Mouse (Mus musculus) 3134 (cell line): ENCODE results near the gene Hfe.

Experiments
- DNase-seq: peaks from one replicate; pipeline ENCODE4 v3.0.0-alpha.2; 2011; ENCODE audit warnings: low spot score; ENCODE audit not compliant: insufficient read length; ENCODE audit errors: extremely low read depth

Hfe gene

DNA sequence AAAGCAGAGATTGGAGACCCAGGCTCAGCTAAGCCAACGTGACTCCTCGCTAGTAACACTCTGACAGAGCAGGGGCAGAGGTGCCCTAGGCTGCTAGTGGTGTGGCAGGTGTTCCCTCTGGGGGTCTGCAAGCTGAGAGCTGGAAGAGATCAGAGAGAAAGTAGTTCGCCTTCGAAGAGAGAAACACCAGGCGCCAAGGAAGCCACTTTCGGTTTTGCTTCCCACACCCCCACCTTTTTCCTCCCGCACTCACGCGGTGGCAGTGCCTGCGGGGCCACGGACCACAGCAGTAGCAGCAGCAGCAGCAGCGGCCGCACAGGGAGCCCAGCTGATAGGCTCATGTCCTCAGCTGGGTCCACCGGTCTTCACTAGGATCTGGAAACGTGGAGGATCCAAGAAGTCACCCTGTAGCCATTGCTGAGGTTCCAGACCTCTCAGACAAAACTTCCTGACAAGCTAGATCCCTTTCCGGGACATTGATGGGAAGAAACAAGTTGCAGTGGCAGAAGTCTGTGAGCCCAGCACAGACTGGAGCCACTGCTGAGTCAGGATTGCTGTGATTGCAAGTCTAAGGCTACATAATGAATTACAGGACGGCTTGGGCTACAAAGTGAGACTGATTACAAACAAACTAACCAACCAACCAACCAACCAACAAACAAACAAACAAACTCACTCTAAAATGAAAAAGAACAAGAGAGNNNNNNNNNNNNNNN lies at the start of gene Hfe:
Gene Hfe (minus strand): TSS at position 481 of the 716 bp plus-strand sequence.
- DNase-seq = peak; percentile 79

DNA sequence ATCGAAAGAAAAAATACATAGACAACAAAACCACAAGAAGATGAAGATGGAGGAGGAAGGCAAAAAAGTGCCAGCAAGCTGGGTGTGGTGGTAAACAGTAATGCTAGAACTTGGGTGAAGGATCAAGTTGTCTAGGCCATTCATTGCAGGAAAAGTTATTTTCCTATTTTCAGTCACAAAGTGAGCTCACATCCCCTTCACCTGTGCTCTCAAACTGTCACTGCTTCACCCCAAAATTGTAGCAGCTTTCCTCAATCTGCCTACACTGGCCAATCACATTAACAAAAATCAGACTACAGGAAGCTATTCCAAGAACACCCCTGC lies 49.2 kb upstream of the Hfe start:
- DNase-seq = peak; percentile 20

DNA sequence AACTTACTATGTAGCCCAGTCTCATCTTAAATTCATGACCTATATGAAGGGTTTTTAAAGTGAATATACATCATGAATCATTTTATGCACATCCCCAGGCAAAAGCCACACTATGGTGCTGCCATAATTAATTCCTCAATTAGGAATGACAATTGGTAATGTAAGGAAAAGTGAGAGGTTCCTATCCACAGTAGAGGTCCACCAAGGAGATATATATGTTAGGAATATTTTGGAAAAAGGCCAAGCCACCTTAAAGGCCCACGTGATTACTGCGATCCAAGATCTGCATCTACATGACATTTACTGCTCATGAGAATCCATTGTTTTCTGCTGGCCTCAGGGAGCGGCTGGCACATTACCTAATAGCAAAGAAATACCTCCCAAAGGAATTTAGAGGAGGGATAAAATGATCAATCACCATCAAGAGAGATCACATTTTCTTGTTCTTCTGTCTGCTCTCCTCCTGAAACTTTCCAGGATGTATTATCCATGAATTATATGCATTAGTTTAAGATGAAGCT lies 48.7 kb upstream of the Hfe start:
- no peak for DNase-seq

DNA sequence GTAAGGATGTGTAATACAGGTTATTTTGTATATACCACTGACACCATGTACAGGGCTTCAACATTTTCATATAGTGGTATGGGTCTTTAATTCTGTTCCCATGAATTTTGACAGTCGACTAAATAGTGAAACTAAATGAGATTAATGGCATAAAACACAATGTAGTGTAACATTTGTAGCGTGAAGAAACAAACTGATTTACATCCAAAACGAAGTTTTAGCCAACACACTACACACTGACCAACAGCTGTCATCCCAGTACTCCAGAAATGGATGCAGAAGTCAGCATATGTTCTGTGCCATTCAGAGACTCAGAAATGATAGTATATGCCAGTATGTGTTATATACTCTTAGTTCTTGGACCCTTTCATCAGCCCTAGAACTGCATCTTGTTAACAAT lies 47.3 kb upstream of the Hfe start:
- DNase-seq = no peak

DNA sequence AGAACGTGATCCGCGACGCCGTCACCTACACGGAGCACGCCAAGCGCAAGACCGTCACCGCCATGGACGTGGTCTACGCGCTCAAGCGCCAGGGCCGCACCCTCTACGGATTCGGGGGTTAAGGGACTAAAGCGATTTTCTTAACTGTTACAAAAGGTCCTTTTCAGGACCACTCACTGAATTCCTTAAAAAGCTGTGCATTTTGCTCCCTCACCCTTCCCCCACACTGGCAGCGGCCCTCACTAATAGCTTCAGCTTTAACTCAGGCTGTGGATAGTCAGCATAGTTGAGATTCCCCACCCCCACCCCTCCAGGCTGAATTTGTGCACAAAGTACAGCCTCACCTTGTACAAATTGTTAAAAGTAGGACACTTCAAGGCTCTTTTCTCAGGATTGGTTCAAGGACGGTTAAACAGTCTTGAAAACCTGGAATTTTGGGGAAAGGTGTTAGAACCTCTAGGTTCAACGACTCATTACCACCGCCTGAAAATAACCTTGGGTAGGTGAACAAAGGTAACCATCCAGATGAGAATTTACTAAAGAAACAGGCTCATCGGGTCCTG lies 46.6 kb upstream of the Hfe start:
- peak; percentile 91 for DNase-seq

DNA sequence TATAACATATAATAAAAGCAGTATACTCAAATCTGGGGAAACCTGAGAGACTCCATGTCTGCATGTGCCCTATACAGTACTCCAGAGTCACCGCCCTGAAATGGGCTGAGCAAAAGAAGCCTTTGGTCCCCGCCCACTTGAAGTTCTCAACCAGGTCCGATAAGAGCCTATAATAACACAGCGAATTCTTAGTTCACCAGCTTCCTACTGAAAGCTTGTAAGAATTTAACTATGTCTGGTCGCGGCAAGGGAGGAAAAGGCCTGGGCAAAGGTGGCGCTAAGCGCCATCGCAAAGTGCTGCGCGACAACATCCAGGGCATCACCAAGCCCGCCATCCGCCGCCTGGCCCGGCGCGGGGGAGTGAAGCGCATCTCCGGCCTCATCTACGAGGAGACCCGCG lies 46.1 kb upstream of the Hfe start, which contains the start of gene Hist1h4b:
Gene Hist1h4b (plus strand): TSS at position 224 of the 400 bp plus-strand sequence.
- peak; percentile 97 for DNase-seq

DNA sequence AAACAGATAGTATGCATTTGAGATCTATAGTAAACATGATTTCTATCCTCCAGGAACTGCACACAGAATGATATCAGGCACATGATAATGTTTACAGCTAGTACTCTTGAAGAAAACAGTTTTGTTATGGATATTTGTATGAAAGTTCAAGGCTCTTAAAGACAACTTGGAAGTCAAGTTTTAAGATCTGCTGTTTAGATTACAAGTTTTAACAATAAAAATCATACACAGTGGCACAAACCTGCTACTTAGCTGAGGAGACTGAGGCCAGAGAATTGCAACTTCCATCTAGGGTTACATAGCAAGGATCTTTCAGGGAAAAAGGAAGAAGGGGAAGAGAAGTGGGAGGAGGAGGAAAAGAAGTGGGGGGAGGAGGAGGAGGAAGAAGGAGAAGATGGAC lies 44.3 kb upstream of the Hfe start:
- no peak for DNase-seq

DNA sequence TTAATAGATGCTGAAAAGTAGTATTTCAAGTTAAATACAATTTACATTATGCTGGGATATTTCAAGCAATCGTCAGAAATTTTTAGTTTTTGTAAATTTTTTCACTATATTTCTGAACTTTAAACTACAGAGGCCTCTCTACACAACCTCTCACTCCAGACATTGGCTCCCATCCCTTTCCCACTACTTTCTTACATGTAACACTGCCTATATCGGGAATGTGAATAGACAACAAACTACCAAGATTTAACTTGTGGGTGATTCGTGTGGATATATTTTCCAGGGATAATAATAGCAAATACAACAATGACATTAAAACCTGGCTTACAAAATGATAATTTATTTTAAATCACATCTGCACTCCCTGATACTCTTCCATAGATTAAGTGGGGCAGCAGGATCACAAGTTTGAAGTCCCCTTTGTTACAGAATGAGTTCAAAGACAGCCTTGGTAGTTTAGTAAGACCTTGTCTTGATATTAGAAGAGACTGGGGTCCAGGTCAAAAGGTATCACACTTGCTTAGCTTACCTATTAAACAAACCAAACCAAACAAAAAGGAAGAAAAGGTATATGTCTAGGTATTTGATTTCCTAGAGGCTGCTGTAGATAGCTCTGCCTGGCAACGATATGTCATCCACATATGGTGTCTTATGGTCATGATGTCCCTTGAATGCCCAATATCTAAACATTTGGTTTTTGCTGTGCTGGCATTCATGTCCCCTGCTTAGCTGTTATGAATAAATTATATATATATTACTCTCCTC lies 42.8 kb upstream of the Hfe start:
- peak; percentile 35 for DNase-seq

DNA sequence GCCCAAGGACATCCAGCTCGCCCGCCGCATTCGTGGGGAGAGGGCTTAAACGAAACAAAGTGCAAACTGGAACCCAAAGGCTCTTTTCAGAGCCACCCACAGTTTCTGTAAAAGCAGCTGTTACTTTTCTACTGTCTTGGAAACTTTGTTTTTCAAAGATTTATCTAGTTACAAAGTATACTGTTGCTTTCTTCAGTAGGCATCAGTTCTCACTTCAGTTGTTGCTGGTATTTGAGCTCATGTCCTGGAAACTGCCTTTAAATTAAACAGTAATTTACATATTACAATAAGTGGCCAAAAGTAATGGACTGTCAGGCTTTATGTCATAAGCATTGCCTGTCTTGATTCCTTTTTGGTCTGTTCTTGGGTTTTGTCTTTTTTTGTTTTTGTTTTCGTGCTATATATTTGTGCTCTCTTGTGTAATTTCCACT lies 42.1 kb upstream of the Hfe start:
- DNase-seq = peak; percentile 81

DNA sequence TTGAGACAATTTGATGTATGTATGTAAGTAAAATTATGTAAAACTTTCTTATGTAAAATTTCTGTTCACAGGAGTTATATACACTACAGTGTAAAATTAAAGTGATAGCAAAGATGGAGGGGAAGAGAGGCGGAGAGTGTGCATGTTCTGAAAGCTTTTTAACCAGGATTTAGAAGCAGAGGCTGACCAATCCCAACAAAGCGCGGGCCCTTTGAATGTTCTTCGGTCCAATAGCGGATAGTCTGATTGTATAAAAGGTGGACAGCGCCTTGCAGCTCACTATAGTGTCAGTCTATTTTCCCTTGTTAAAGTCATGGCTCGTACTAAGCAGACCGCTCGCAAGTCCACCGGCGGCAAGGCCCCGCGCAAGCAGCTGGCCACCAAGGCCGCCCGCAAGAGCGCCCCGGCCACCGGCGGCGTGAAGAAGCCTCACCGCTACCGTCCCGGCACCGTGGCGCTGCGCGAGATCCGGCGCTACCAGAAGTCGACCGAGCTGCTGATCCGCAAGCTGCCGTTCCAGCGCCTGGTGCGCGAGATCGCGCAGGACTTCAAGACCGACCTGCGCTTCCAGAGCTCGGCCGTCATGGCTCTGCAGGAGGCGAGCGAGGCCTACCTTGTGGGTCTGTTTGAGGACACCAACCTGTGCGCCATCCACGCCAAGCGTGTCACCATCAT lies 41.5 kb upstream of the Hfe start, which contains the start of gene Hist1h3b:
Gene Hist1h3b (plus strand): TSS at position 201 of the 675 bp plus-strand sequence.
- DNase-seq = peak; percentile 88

DNA sequence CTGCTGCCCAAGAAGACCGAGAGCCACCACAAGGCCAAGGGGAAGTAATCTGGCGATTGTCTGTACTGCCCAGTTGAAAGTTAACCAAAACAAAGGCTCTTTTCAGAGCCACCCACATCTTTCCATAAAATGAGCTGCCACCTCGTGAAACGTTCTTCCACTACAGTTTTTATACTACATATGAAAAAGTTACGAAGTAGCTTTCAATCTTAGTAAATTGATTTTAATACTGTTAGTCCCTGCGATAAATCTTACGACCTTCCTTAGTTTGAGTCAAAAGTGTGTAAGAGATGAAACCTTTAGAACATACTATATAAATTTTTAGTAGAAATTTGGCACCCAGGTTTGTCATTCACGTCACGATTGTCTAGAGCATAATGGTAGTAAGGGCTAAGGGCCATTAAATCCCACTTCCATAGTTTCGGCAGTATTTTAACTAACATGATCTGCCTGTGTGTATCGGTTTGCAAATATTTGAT lies 40.9 kb upstream of the Hfe start:
- peak; percentile 73 for DNase-seq

DNA sequence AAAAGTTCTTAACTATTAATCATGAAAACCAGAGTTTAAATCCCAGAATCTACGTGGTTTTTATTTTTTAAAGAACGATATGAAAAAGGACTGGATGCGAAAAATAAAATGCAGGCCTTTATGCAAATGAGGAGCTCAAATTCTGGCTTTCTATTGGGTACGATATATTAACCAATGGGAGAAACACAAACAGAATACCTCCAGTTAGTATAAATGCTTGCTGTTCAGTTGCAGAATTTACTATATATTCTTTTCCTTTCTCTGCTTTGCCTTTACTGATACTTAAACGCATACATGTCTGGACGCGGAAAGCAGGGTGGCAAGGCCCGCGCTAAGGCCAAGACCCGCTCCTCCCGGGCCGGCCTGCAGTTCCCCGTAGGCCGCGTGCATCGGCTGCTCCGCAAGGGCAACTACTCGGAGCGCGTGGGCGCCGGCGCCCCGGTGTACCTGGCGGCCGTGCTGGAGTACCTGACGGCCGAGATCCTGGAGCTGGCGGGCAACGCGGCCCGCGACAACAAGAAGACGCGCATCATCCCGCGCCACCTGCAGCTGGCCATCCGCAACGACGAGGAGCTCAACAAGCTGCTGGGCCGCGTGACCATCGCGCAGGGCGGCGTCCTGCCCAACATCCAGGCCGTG lies 40.3 kb upstream of the Hfe start, which contains the start of gene Hist1h2ab:
Gene Hist1h2ab (plus strand): TSS at position 288 of the 639 bp plus-strand sequence.
- DNase-seq = peak; percentile 92

DNA sequence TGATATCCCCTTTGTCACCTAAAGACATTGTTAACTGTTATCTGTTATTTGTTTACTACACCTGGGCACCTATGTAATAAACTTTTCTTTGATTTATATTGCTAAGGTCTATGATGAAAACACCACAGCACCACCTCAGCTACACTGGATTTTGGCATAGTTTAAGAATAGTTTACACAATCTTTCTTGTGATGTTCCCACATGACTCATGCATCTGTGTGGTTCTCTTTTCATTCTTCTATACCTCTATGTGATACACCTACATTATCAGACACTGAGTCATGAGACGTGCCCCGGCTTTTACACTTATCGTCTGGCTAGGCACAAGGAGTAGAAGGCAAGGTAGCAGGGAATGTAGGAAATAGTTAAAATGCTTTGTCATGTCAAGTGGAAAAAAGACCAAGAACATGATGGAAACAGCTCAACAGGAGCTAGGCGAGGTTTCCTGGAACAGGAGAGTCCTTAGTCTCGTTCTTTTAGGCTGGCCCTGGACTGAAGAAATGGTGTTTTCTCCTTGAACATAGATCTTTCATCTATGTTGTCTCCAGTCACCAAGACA lies 39.0 kb upstream of the Hfe start:
- DNase-seq = no peak

DNA sequence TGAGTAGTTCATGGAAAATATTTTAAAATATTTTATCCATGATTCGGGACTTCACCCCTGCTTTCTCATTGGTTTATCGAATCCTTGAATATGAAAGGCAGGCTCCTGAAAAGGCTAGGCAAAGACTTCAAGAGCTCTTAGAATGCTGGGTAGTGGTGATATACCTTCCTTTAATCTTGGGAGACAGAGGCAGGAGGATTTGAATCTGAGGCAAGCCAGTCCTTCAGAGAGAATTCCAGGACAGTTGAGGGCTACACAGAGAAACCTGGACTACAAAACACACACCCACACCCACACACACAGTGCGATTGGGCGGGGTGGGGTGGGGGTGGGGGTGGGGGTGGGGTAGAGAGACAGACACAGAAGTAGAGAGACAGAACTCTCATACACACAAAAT lies 37.2 kb upstream of the Hfe start:
- DNase-seq = peak; percentile 50

DNA sequence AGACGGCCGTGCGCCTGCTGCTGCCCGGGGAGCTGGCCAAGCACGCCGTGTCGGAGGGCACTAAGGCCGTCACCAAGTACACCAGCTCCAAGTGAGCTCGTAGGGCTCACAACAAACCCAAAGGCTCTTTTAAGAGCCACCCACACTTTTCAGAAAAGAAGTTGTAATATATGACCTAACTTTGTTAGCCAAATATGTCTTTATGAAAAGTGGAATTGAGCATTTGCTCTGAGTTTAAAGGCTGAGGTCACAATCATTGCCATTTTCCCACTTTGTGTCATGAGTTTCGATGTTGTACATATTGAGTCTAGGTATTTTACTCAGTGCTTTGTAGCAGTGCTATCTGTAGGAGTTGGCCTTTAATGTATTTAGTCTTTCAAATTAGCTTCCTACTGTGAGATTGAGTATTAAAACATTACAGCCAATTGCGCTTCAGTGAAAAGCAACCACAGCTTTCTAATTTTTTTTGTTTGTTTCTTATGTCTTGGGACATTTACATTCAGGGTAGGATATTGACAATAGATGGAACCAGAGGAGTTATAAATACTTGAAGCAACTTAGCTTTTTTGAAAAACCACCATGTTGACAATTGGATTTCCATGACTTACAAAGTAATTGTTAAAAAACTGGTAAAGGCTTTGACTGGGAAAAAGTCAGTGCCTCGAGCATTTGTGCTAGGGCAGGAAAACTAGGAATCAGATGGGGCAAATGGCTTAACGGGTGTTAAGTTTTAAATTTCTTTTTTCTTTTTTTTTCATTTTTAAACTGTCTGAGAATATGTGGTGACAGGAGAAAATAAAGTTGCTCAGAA lies 36.6 kb upstream of the Hfe start:
- peak; percentile 86 for DNase-seq

DNA sequence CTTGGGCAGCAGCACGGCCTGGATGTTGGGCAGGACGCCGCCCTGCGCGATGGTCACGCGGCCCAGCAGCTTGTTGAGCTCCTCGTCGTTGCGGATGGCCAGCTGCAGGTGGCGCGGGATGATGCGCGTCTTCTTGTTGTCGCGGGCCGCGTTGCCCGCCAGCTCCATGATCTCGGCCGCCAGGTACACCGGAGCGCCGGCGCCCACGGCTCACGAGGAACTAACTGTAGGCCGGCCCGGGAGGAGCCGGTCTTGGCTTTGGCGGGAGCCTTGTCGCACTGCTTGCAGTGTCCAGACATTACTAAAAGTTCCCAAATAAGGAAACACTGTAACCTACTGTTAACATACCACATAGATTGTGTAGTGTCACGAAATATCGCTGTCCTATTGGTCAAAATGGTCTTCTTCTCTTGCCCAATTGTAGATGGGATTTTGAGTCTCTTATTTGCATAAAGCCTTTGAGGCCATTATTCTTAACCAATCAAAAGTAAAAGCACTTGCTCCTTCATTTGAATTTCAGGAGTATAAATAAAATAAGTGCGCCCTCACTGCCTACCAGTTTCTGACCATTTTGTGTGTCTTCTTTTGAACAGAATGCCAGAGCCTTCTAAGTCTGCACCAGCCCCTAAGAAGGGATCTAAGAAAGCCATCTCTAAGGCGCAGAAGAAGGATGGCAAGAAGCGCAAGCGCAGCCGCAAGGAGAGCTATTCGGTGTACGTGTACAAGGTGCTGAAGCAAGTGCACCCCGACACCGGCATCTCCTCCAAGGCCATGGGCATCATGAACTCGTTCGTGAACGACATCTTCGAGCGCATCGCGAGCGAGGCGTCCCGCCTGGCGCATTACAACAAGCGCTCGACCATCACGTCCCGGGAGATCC lies 35.8 kb upstream of the Hfe start, which contains the start of gene Hist1h2bb:
Gene Hist1h2bb (plus strand): TSS at position 534 of the 880 bp plus-strand sequence.
- DNase-seq = peak; percentile 92

DNA sequence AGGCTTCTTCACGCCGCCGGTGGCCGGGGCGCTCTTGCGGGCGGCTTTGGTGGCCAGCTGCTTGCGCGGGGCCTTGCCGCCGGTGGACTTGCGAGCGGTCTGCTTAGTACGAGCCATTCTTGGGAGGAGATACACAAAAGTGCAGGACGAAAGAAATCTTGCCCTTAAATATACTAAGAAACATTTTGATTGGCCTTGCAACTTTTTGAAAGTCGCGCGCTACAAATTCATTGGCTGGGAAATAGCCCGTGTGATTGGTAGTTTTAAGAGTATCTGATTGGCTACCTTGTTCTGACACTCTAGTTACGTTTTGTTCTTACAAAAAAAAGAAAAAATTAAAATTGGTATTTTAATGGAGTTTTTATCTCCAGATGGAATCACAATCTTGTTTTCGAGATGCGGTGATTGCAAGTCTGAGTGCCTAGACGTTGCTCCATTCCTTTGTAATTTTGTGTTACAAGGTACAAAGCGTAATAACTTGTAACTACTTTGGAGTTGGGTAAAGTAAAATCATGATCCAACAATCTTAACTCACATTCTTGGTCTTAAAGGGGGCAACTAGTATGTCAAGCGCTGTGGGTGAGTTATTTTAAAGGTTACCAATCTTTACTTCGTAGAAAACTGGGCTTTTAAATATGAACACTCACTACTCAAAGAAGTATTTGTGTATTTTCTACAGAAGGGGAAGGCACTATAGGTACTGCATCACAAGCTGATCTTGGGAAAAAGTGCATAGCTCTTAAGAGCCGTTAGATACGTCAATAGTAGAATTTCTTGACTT lies 34.9 kb upstream of the Hfe start, which contains the start of gene Hist1h3c:
Gene Hist1h3c (minus strand): TSS at position 222 of the 781 bp plus-strand sequence.
- peak; percentile 91 for DNase-seq
